Mouse (Mus musculus) forebrain, postnatal 0 days (tissue): Measurements from ENCODE around the gene Slc35e3. TPM values are rescaled to one million over a fixed set of nuclear protein-coding genes. Genes with fewer than 3 reads are reported as not detected.

Experiments
- ATAC-seq: fragments of 200-750 bp; cut with Nextera tagmentation; 2 replicates; pipeline ENCODE4 v1.8.0; 2017; ENCODE audit warnings: mild to moderate bottlenecking, moderate library complexity
- DNase-seq: peaks from one replicate; pipeline ENCODE4 v3.0.0-alpha.2; 2015
- H3K27ac ChIP-seq: fragments of 300-500 bp; sonication (generic); 2 replicates; pipeline ENCODE4 v1.5.1; 2014; ENCODE audit warnings: low read depth, mild to moderate bottlenecking, antibody characterized with exemption, low read length, moderate library complexity, mixed read lengths
- H3K27me3 ChIP-seq: fragments of 300-500 bp; sonication (generic); 2 replicates; pipeline ENCODE4 v1.6.1; 2014; ENCODE audit warnings: mild to moderate bottlenecking, low read length, mixed read lengths; ENCODE audit not compliant: insufficient read depth
- H3K36me3 ChIP-seq: fragments of 300-500 bp; sonication (generic); 2 replicates; pipeline ENCODE4 v1.6.1; 2014; ENCODE audit warnings: mild to moderate bottlenecking, moderate library complexity; ENCODE audit not compliant: insufficient read depth
- H3K4me1 ChIP-seq: fragments of 300-500 bp; sonication (generic); 2 replicates; pipeline ENCODE4 v1.6.1; 2014; ENCODE audit warnings: antibody characterized with exemption; ENCODE audit not compliant: insufficient read depth
- H3K4me2 ChIP-seq: fragments of 300-500 bp; sonication (generic); 2 replicates; pipeline ENCODE4 v1.6.1; 2014; ENCODE audit warnings: low read depth, mild to moderate bottlenecking, moderate library complexity
- H3K4me3 ChIP-seq: fragments of 300-500 bp; sonication (generic); 2 replicates; pipeline ENCODE4 v1.5.1; 2014; ENCODE audit warnings: low read depth, low read length, mixed read lengths
- H3K9ac ChIP-seq: fragments of 300-500 bp; sonication (generic); 2 replicates; pipeline ENCODE4 v1.6.1; 2014; ENCODE audit warnings: mild to moderate bottlenecking
- H3K9me3 ChIP-seq: fragments of 300-500 bp; sonication (generic); 2 replicates; pipeline ENCODE4 v1.6.1; 2016; ENCODE audit warnings: low read length
- CTCF ChIP-seq: sonication (generic); IDR thresholded peaks from 2 replicates; pipeline ENCODE4 v1.5.1; 2016; ENCODE audit warnings: antibody characterized with exemption, control low read depth, low read depth
- WGBS: fragments of 180-500 bp; shearing (Covaris S2); extraction: QIAGEN DNeasy Blood & Tissue Kit; methylation state at CpG from one replicate; pipeline ENCODE4 v1.1.7; 2014; 5-methylcytosine and 5-hydroxymethylcytosine counted together
- polyA plus RNA-seq: library from polyadenylated mRNA; unstranded; fragments of >200 nt; fragmentation: Nextera tagmentation; extraction: Ambion mirVana; gene quantifications from 2 replicates; pipeline ENCODE4 v1.2.1, GENCODE M21; 2015
- total RNA-seq: library from RNA; depleted of rRNA; stranded (reverse); fragments of >200 nt; gene quantifications from 2 replicates; pipeline ENCODE4 v1.2.3, GENCODE M21; 2014

Slc35e3 gene
- total and polyA plus RNA-seq, 2 experiments from 2014 or later: 22.9 to 28.3 TPM

DNA sequence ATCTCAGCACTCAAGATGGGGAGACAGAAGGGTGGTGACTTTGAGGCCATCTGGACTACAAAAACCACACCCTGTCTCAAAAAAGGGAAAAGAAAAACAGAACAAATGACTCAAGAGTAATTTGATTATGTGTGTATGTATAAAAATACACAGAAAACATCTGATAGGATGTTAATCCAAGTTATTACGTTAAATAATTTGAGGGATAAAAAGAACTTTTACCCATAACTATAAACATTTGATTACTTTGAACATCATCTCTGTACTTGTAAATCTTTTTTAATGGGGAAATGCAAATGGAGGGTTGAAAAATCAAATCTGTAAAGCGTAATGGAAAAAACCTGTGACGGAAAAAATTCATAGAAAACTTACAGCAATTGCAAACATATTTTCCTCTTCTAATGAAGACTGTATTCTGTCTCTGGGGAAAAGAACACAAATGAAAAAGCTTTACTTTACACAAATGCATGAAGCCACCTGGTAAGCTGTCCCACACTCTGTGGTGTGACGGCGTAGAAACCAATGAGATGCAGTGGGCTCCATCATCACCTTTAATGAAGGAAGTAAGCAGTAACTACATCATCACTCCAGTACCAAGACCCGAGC is 34.2 kb upstream of the Slc35e3 start:
- Histone ChIP-seq H3K4me3 (no peak overlapping the region), H3K27ac (no peak overlapping the region), H3K4me1 (no peaks in the 10 kb centered on the region), H3K9me3 (no peaks in the 10 kb centered on the region), H3K9ac (no peak overlapping the region), H3K27me3 (no peaks in the 10 kb centered on the region), H3K36me3 (peaks cover 73% of the 10 kb centered on the region), H3K4me2 (no peak overlapping the region)
- ATAC-seq (no peak), DNase-seq (no peak)
- WGBS: 94% methylated on average over 6 of the region's 6 CpGs
- TF ChIP-seq CTCF: no peak

DNA sequence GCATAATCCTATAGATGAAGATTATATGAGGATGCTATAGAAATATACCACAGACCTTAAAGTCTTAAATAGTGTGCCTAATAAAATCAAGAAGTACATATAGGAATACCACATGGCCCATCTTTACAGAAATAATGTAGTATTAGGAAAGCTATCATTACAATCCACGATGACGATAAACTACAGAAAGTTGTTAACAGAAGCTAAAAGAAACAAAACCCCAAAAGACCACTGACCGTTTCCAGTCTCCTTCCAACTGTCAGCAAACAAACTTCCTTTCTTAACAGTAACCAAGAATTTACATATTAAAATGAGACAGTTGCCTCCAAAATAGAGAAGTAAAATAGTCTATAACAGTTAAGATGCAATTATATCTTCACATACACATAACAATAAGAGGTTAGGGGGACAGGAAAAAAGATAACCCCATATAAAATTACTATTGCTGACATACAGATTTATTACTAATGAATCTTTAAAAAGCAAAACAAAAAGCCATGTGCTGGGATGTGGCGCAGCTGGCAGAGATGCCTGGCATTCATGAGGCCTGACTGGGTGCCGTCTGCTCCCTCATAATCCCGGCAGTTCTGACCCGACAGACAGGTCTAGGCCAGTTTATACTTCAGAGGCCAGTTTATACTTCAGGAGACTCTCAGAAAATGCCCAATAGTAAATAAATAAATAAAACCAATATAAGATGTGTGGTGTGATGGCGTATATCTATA is 33.6 kb upstream of the Slc35e3 start:
- peaks cover 78% of the 10 kb centered on the region for H3K36me3 ChIP-seq
- 81% methylated on average over 8 of the region's 8 CpGs for WGBS

DNA sequence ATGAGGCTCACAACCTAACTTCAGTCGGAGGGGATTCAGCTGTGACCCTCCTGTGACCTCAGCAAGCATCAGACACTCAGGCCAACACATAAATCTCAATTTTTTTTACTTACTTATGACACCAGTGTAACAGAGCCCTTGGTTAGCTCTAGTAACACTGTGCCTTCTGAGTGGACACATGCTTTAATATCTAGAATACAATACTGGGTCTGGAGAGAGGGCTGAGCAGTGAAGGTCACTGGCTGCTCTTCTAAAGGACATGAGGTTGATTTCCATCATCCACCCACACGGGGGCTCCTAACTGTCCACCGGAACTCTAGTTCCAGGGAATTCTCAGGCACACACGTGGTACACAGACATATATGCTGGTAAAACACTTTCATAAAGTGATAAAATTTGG is 32.8 kb upstream of the Slc35e3 start:
- WGBS: 89% methylated on average over 4 of the region's 4 CpGs
- no peak for ATAC-seq
- Histone ChIP-seq H3K36me3 (peaks cover 79% of the 10 kb centered on the region), H3K27me3 (no peaks in the 10 kb centered on the region), H3K27ac (no peak overlapping the region), H3K4me2 (no peak overlapping the region), H3K4me3 (no peak overlapping the region), H3K4me1 (no peaks in the 10 kb centered on the region), H3K9me3 (no peaks in the 10 kb centered on the region), H3K9ac (no peak overlapping the region)
- no peak for TF ChIP-seq CTCF
- DNase-seq: no peak

More for the DNA sequence above, 33.6 kb upstream of the Slc35e3 start:
- H3K4me2 ChIP-seq: no peak overlapping the region
- no peak overlapping the region for H3K4me3 ChIP-seq
- no peaks in the 10 kb centered on the region for H3K4me1 ChIP-seq
- ATAC-seq (no peak), DNase-seq (no peak)
- no peak overlapping the region for H3K9ac ChIP-seq
- H3K27ac ChIP-seq: no peak overlapping the region
- no peaks in the 10 kb centered on the region for H3K9me3 ChIP-seq
- no peaks in the 10 kb centered on the region for H3K27me3 ChIP-seq
- no peak for TF ChIP-seq CTCF

DNA sequence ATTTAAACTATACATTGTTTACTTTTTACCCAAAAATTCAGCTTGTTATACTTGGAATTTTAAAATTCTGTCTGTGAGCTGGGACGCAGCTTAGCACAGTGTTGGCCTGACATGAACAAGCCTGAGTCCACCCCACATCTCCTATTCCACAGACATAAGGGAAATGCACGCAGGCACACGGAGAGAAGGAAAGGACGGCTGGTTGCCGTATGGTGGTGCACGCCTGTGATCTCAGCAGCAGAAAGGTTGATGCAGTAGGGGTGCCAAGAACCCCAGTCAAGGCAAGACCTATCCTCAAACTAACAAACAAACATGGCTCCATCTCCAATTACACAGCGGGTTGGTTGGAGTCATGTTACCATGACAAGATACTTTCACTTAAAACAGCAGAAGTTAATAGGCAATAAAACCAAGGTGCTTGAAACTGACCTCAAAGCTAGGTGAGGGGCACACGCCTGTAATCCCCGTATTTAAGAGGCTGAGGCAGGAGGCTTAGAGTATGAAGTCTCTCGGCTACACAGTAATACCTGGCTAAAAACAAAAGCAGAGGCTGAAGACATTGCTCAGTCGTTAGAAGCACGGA is 32.3 kb upstream of the Slc35e3 start:
- Histone ChIP-seq H3K4me2 (no peak overlapping the region), H3K4me1 (no peaks in the 10 kb centered on the region), H3K27me3 (no peaks in the 10 kb centered on the region), H3K9ac (no peak overlapping the region), H3K27ac (no peak overlapping the region), H3K4me3 (no peak overlapping the region), H3K9me3 (no peaks in the 10 kb centered on the region), H3K36me3 (peaks cover 76% of the 10 kb centered on the region)
- TF ChIP-seq CTCF: no peak
- DNase-seq: no peak
- ATAC-seq: no peak
- 95% methylated on average over 12 of the region's 12 CpGs for WGBS

DNA sequence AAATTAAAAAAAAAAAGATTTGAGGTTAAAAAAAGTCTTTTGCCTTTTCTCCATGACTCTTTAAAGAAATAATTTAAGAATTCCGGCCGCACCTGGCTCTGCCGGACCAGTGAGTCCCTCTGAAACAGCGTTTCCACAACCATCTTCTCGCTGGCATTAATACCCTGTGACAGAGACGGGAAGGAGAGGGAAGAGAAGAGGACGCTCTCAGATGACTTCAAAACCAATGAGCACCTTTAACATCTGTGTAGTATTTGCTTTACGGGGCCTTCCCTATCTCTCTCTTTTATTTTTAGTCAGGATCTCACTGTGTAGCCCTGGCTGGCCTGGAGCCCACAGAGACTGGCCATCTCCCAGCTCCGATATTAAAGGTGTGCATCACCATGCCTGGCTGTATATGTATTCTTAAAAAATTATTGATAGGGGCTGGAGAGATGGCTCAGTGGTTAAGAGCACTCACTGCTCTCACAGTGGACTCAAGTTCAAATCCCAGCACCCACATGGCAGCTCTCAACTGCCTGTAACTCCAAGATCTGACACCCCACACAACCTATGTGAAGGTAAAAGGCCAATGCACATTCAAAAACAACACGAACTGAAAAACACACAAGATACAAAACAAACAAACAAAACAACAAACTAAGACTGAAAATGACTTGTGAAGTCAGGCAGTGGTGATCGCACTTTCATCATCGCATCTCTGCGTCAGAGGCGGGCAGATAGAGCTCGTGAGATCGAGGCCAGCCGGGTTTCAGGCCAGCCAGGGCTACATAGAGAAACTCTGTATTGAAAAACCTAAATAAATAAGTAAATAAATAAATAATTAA is 31.5 kb upstream of the Slc35e3 start:
- H3K9ac ChIP-seq: no peak overlapping the region
- H3K4me1 ChIP-seq: no peaks in the 10 kb centered on the region
- no peak for ATAC-seq
- no peaks in the 10 kb centered on the region for H3K9me3 ChIP-seq
- H3K27me3 ChIP-seq: no peaks in the 10 kb centered on the region
- no peak for DNase-seq
- WGBS: 95% methylated on average over 17 of the region's 17 CpGs
- no peak for TF ChIP-seq CTCF
- no peak overlapping the region for H3K27ac ChIP-seq
- H3K36me3 ChIP-seq: peaks cover 79% of the 10 kb centered on the region
- no peak overlapping the region for H3K4me3 ChIP-seq
- H3K4me2 ChIP-seq: no peak overlapping the region

DNA sequence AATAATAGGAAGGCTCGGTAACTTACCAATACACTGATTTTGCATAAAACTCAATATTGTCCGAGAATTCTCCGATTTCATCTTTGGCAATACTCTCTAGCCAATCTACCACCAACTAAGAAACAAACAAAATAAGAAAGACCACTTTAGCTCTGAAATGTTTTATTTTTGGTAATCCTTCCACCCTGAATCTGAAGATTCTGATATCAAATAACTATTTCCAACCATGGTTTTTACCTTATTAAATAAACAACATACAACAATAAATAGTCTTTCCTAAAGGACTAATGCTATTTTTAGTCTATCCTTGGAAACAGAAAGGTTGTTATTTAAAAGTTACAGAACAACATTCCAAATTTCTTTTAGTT is 30.9 kb upstream of the Slc35e3 start:
- 96% methylated on average over 3 of the region's 3 CpGs for WGBS
- DNase-seq: no peak
- TF ChIP-seq CTCF: no peak
- Histone ChIP-seq H3K4me3 (no peak overlapping the region), H3K9me3 (no peaks in the 10 kb centered on the region), H3K4me2 (no peak overlapping the region), H3K27me3 (no peaks in the 10 kb centered on the region), H3K9ac (no peak overlapping the region), H3K27ac (no peak overlapping the region), H3K4me1 (no peaks in the 10 kb centered on the region), H3K36me3 (peaks cover 79% of the 10 kb centered on the region)
- ATAC-seq: no peak
